Mouse (Mus musculus): ENCODE data around the gene Lingo1. TPM values are rescaled to one million over a fixed set of nuclear protein-coding genes. Genes with fewer than 3 reads are reported as not detected.

Lingo1 gene
- polyA plus RNA-seq, 1 experiment from 2014 or later: 0.29 TPM

DNA sequence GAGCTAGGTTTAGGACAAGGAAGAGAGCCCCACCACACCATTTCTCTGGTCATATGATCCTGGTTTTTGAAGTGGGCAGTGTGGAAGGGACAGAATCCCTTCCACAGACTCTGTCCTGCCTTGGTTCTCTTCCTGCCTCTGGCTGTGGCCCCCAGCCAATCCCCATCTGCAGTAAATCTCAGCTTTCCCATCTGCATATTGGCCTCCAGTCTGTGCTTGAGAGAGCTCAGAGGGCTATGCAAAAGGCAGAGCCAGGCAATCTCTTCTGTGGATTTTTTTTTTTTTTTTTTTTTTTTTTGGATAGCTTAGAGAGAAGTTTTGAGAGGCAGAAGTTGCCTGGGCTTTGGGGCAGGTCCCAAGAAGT lies 190.8 kb downstream of the Lingo1 start:
- Histone ChIP-seq H3K4me2 (ENCODE audit: low read depth, low read length) (no peak overlapping the region), H3K4me1 (ENCODE audit: insufficient read depth) (peaks cover 6% of the 10 kb centered on the region), H3K27me3 (ENCODE audit: insufficient read depth, low read length) (no peaks in the 10 kb centered on the region), H3K9me3 (ENCODE audit: low read length) (no peaks in the 10 kb centered on the region), H3K27ac (ENCODE audit: low read depth) (no peak overlapping the region), H3K4me3 (ENCODE audit: low read depth, low read length) (no peak overlapping the region), H3K9ac (replicated peaks) (no peak overlapping the region), H3K36me3 (replicated peaks; ENCODE audit: insufficient read depth, low read length) (no peaks in the 10 kb centered on the region)
- no peak for TF ChIP-seq CTCF (IDR thresholded peaks at IDR 0.05; ENCODE audit: low read depth)
- no peak for TF ChIP-seq EP300 (IDR thresholded peaks at IDR 0.05; ENCODE audit: low read depth)
- ATAC-seq: no peak
- no peak for DNase-seq

DNA sequence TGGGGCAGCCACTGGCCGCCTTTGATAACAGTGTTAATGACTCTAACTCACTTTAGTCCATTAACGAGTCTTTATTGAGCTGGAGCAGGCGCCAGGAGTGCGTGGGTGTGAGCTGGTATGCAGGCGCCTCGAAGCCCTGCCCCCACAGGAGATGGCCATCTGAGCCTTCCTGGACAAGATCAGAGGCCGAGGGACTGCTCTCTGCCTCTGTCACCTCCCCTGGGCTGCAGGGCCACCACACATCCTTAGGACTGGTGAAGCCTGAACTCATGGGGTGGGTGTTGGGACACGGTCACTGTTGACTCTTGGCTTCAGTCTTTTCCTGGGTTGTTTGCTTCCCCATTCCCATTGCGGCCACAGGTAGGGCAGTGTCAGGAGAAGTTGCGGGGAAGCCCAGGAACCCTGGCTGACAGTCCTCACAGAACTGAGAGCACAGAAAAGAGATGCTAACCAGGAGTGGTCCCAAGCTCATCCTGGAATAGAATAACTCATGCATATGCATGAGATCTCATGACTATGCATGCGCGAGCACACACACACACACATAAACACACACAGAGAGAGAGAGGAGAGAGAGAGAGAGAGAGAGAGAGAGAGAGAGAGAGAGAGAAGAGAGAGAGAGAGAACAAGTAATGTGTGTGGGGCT lies 191.3 kb downstream of the Lingo1 start:
- DNase-seq (no peak), ATAC-seq (no peak)
- 41% methylated on average over 12 of the region's 12 CpGs for WGBS (ENCODE audit: insufficient replicate concordance)

DNA sequence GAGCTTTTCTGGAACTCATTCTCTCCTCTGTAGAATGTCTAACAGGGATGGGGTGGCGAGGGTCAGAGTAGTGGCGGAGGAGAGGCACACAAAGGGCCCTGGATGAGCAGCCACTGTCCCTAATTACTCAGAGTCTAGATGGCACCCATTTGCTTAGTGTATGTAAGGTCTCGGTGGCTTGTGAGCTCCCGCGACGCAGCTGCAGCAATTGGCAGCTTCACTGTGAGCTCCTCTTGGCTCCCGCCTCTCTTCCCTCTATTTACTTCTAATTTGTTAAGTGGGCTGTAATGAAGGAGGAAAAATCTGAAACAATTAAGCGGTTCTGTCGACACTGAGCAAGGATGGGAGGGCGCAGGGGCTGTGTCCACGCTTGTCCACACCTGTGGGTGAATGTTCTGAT lies 195.6 kb downstream of the Lingo1 start:
- DNase-seq: no peak
- Histone ChIP-seq H3K9me3 (ENCODE audit: low read length) (no peaks in the 10 kb centered on the region), H3K4me3 (ENCODE audit: low read depth, low read length) (no peak overlapping the region), H3K27me3 (ENCODE audit: insufficient read depth, low read length) (no peaks in the 10 kb centered on the region), H3K4me1 (ENCODE audit: insufficient read depth) (peaks cover 6% of the 10 kb centered on the region), H3K9ac (replicated peaks) (no peak overlapping the region), H3K27ac (ENCODE audit: low read depth) (no peak overlapping the region), H3K4me2 (ENCODE audit: low read depth, low read length) (no peak overlapping the region), H3K36me3 (replicated peaks; ENCODE audit: insufficient read depth, low read length) (no peaks in the 10 kb centered on the region)
- no peak for ATAC-seq
- WGBS (ENCODE audit: insufficient replicate concordance): 63% methylated on average over 11 of the region's 11 CpGs
- TF ChIP-seq EP300 (IDR thresholded peaks at IDR 0.05; ENCODE audit: low read depth) (no peak), CTCF (IDR thresholded peaks at IDR 0.05; ENCODE audit: low read depth) (no peak)

More for the DNA sequence above, 191.3 kb downstream of the Lingo1 start:
- TF ChIP-seq CTCF (IDR thresholded peaks at IDR 0.05; ENCODE audit: low read depth): no peak
- TF ChIP-seq EP300 (IDR thresholded peaks at IDR 0.05; ENCODE audit: low read depth): no peak
- Histone ChIP-seq H3K4me1 (ENCODE audit: insufficient read depth) (peaks cover 6% of the 10 kb centered on the region), H3K4me3 (ENCODE audit: low read depth, low read length) (no peak overlapping the region), H3K4me2 (ENCODE audit: low read depth, low read length) (peak overlapping the region; percentile 10), H3K9me3 (ENCODE audit: low read length) (no peaks in the 10 kb centered on the region), H3K27me3 (ENCODE audit: insufficient read depth, low read length) (no peaks in the 10 kb centered on the region), H3K27ac (ENCODE audit: low read depth) (no peak overlapping the region), H3K36me3 (replicated peaks; ENCODE audit: insufficient read depth, low read length) (no peaks in the 10 kb centered on the region), H3K9ac (replicated peaks) (no peak overlapping the region)

DNA sequence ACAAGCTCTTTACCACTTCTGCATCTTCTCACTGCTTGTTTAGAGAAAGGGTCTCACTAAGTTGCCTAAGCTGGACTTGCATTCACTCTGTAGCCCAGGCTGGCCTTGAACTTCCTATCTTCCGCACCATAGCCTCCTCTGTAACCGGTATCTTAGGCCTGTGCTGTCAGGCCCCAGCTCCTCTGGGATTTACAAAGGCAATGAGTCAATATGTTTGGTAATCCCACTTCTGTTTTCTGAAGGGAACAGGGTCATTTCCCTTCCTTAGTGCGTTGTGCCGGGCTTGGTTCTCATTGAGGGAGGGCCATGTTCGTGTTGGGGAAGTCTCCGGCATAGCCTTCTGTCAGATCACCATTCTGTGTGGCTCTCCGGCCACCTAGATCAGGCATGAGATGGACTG lies 203.6 kb downstream of the Lingo1 start:
- H3K4me3 ChIP-seq (ENCODE audit: low read depth, low read length): no peak overlapping the region
- no peaks in the 10 kb centered on the region for H3K36me3 ChIP-seq (replicated peaks; ENCODE audit: insufficient read depth, low read length)
- DNase-seq (no peak), ATAC-seq (no peak)
- no peak overlapping the region for H3K4me2 ChIP-seq (ENCODE audit: low read depth, low read length)
- TF ChIP-seq CTCF (IDR thresholded peaks at IDR 0.05; ENCODE audit: low read depth) (no peak), EP300 (IDR thresholded peaks at IDR 0.05; ENCODE audit: low read depth) (no peak)
- H3K27ac ChIP-seq (ENCODE audit: low read depth): no peak overlapping the region
- no peak overlapping the region for H3K9ac ChIP-seq (replicated peaks)
- no peaks in the 10 kb centered on the region for H3K9me3 ChIP-seq (ENCODE audit: low read length)
- 47% methylated on average over 7 of the region's 7 CpGs for WGBS (ENCODE audit: insufficient replicate concordance)
- H3K4me1 ChIP-seq (ENCODE audit: insufficient read depth): no peaks in the 10 kb centered on the region
- H3K27me3 ChIP-seq (ENCODE audit: insufficient read depth, low read length): no peaks in the 10 kb centered on the region

DNA sequence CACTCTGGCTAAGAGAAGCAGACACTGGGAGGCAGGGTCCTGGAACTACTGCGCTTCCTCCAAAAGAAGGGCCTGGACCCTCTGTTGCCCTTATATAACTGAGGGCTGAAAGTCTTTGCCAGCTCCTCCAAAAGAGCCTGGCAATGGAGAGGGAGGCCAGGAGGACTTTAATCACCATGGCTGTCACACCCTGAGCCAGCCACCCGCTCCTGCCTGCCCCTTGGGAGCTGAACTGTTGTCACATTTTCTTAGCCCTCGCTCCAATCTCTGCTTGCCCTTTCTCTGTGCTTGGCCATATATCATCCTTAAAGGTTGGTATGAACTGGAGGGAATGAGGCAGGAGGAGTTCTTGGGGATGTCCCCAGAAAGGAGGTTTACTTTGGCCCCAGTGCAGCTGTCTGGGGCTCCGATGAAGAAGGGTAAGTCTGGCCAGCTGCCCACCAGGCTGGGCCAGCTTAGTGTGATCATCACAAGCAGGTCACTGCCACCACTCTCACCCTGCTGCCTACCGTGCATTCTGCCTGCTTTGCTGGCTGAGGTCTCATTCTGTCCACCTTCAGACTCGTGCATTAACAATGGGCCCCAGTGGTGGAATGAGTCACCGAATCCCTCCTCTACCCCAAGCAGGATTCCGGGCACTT lies 204.9 kb downstream of the Lingo1 start:
- H3K4me2 ChIP-seq (ENCODE audit: low read depth, low read length): no peak overlapping the region
- no peak overlapping the region for H3K9ac ChIP-seq (replicated peaks)
- no peak for ATAC-seq
- WGBS (ENCODE audit: insufficient replicate concordance): 79% methylated on average over 8 of the region's 8 CpGs
- TF ChIP-seq CTCF (IDR thresholded peaks at IDR 0.05; ENCODE audit: low read depth) (no peak), EP300 (IDR thresholded peaks at IDR 0.05; ENCODE audit: low read depth) (no peak)
- H3K9me3 ChIP-seq (ENCODE audit: low read length): no peaks in the 10 kb centered on the region
- no peak for DNase-seq
- H3K27ac ChIP-seq (ENCODE audit: low read depth): no peak overlapping the region
- H3K27me3 ChIP-seq (ENCODE audit: insufficient read depth, low read length): no peaks in the 10 kb centered on the region
- H3K4me3 ChIP-seq (ENCODE audit: low read depth, low read length): no peak overlapping the region
- H3K36me3 ChIP-seq (replicated peaks; ENCODE audit: insufficient read depth, low read length): no peaks in the 10 kb centered on the region
- no peaks in the 10 kb centered on the region for H3K4me1 ChIP-seq (ENCODE audit: insufficient read depth)

DNA sequence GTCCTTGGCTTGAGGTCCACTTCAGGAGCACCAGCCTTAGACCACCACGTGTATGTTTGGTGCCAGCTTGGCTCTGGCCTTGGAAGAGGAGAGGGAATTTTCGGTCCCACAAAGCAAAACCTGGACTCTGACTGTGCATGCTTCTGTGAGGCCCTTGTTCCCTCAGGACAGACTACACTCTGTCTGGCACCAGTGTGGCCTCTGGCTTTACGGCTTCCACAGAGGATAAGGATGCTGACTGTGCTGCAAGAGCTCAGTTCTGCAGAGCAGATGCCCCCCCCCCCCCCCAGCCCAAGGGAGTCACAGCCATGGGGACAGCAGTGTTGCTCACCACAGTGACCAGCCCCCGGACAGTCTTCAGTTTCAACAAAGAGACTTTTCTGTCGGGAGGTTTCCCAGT lies 206.5 kb downstream of the Lingo1 start:
- TF ChIP-seq EP300 (IDR thresholded peaks at IDR 0.05; ENCODE audit: low read depth) (no peak), CTCF (IDR thresholded peaks at IDR 0.05; ENCODE audit: low read depth) (no peak)
- no peaks in the 10 kb centered on the region for H3K27me3 ChIP-seq (ENCODE audit: insufficient read depth, low read length)
- DNase-seq (no peak), ATAC-seq (no peak)
- H3K9ac ChIP-seq (replicated peaks): no peak overlapping the region
- WGBS (ENCODE audit: insufficient replicate concordance): 61% methylated on average over 5 of the region's 5 CpGs
- no peak overlapping the region for H3K27ac ChIP-seq (ENCODE audit: low read depth)
- no peaks in the 10 kb centered on the region for H3K36me3 ChIP-seq (replicated peaks; ENCODE audit: insufficient read depth, low read length)
- no peak overlapping the region for H3K4me2 ChIP-seq (ENCODE audit: low read depth, low read length)
- no peaks in the 10 kb centered on the region for H3K9me3 ChIP-seq (ENCODE audit: low read length)
- H3K4me1 ChIP-seq (ENCODE audit: insufficient read depth): no peaks in the 10 kb centered on the region
- H3K4me3 ChIP-seq (ENCODE audit: low read depth, low read length): no peak overlapping the region

Measured in liver, postnatal 0 days (tissue).